Mouse (Mus musculus) naive thymus-derived CD4-positive, alpha-beta T cell, adult 2 months (primary cell): Measurements from ENCODE around the gene Tmem101.

ENCODE experiments used
- DNase-seq: peaks from one replicate; pipeline ENCODE4 v3.0.0-alpha.2; 2011; ENCODE audit warnings: low read depth

The Tmem101 gene

DNA sequence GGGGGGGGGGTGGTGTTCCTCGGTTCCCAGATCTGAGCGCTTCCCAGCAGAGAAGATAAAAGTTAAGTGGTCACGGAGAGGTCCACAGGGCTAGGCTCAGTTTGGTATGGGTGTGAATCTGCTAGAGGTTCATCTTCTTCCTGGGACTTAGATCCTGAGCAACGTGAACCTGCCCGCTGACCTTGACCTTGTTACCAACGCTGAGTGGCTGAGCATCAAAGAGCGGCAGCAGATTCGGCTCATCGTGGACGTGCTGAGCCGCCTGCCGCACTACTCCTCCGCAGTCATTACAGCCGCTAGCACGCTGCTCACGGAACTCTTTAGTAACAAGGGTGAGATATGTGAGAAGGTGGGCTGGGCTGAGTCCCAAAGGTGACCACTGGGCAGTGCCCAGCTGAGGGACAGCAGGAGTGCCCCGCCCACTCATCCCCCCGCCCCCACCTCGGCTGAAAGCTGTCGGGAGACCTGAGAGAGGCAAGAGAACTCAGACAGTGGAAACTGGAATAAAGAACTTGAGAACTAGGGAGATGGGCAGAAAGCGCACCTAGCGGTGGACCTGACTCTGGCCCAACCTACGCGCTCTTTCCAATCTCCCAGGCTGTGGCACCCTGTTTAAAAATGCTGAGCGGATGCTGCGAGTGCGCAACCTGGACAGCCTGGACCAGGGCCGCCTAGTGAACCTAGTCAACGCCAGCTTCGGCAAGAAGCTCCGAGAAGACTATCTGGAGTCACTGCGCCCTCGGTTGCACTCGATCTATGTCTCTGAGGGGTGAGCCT is 8.8 kb downstream of the Tmem101 start:
- no peak for DNase-seq

- DNase-seq = no peak
Observed at GRCm38 (mm10) chr11:102146531-102146930, 9.7 kb downstream of the Tmem101 start.

DNA sequence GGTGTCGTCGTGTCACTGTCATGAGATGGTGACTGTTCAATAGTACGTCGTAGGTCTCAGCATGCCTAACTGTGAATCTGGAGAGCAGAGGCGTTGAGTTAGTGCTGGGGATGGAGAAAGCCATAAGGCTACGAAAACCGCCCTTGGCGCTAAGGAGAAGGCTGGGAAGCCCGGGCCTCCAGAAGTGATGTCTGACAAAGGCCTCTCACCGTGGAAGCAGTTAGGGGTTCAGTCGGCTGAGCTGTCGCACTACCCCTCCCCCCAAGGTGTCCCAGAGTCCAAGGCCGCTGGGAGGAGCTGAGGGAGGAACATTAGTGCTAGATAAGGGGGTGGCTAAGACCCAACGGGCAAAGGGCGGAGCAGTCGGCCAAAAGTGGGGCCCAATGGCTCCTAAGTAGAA is 10.2 kb downstream of the Tmem101 start:
- DNase-seq = no peak

- DNase-seq = no peak
Observed at GRCm38 (mm10) chr11:102145471-102146001, 10.7 kb downstream of the Tmem101 start, which contains the start of gene Nags. Gene Nags (plus strand): TSS chr11:102145513.

GRCm38 (mm10) chr11:102144957-102145470 is 11.2 kb downstream of the Tmem101 start:
- DNase-seq = no peak

GRCm38 (mm10) chr11:102142355-102142754 is 13.8 kb downstream of the Tmem101 start:
- DNase-seq = no peak

DNA sequence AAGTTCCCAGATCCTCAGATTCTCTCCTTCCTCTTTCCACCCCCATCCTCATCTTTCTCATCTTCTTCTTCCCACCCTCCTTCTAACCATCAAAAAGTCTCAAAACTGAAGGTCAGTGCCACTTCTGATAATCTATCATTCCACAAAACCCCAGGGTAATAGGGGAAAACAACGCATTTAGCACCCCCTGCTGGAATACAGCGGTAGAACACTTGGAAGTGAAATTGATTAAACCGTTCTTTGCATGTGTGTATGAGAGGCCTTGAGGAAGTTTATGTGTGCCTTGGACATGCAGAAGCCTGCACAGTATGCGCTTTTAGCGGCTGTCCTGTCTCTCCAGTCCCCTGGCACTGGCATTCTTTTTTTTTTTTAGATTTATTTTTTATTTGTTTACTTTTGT is 15.7 kb downstream of the Tmem101 start:
- peak; percentile 82 for DNase-seq

DNA sequence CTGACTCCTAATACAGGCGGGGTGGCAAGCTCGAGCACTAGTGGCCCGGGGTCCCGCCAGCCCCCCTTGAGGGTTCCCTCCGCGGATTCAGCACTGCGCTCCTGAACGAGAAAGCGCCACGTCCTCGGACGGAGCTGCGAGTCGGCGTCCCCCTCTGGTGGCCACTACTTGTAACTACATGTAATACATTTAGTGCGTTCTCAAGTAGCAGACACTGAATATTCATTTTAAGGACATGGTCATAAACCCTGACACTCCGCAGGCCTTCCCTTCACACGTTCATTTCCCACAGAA is 17.8 kb downstream of the Tmem101 start:
- peak; percentile 74 for DNase-seq

DNA sequence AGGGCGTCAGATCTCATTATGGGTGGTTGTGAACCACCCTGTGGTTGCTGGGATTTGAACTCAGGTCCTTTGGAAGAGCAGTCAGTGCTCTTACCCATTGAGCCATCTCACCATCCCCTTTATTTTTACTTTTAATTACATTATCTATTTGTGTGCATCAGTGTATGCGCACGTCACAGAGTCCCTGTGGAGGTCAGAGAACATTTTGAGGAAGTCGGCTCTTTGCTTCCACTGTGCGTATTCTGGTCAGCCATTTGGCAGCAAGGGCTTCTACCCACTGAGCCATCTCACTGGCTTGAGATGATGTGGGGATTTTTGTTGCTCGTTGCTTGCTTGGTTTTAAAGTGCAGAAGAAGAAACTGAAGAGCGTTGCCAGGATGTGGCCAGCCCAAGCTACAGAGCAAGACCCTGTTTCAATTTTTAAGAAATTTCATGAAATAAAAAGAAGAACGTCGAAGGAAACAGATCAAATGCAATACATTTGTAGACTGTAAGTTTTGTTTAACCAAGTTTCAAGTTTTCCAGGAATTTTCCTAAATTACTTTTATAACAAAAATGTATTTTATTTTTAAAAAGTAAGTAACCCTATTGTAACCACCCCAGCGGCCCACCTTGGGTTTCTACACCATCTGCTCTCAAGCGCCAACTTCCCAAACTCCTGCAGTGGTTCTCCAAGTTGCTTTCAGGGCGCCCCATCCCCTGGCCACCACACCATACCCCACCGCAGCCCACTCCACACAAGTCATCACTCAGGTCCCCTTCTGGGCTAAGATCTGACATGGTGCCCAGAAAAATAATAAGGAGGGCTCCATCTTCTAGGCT is 18.4 kb downstream of the Tmem101 start:
- DNase-seq = peak; percentile 22

- DNase-seq = no peak
Observed at GRCm38 (mm10) chr11:102134516-102134915, 21.7 kb downstream of the Tmem101 start.

DNA sequence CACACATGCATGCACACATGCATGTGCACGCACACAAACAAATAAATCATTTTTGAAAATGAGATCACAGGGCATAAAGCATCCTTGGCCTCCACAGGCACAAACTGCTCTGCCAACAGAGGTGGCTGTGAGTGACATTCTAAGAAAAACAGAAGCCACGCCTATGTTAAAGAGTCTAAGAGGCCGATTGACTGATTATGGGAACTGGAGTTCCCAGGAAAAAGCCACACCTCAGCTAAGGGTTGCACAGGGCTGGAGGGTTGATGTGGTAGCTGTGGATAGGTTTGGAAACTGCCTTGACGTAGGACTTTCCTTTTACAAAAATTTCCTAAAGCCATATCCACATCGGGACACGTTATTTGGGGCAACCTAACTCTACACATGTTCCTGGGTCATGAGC is 38.8 kb downstream of the Tmem101 start:
- no peak for DNase-seq

- no peak for DNase-seq
Observed at GRCm38 (mm10) chr11:102116241-102116640, 40.0 kb downstream of the Tmem101 start.

DNA sequence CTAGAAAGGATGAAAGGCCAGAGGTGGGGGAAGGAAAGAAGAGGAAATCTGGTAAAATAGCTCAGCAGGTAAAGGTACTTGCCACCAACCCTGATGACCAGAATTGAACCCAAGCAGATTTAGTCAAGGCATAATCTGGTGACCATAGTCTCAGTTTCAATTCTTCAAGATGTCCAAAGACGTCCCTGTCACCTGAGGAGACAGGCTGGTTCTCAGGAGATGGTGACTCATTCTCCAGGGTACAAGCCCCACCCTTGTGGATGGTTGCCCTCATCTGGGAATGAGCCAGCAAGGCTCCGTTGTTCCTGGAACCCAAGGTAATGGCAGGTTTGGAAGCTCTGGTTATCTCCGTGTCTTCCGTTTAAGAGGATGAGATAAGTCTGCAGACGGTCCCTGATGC is 44.6 kb downstream of the Tmem101 start:
- DNase-seq = no peak

DNA sequence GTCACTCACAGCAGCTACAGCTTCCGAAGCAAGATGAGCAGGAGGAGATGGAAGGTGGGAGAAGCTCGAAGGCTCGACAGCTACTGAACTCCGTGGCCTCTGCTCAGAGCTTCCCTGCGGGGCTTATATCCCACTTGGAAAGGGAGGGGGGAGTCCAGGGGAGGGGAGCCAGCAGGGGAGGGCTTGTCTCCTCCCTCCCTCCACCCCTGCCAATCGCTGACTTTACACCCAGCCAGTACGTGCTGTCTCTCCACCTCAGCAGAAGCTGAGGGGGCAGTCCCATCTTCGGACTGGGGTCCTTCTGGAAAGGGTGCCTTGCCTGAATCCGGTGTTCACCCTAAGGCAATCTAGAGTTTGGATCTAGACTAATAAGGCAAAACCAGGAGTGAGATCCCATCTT is 48.5 kb downstream of the Tmem101 start, which contains the start of gene Pyy:
Gene Pyy, minus strand, starts transcription at position 101 of the 400 bp plus-strand sequence.
- no peak for DNase-seq

GRCm38 (mm10) chr11:102106911-102107310 is 49.3 kb downstream of the Tmem101 start:
- no peak for DNase-seq
